Mouse (Mus musculus): ENCODE measurements around the gene Llgl2. TPM values are rescaled to one million over a fixed set of nuclear protein-coding genes. Genes with fewer than 3 reads are reported as not detected.
"Not testable (repeated sequence)": the region's sequence is repeated elsewhere in the genome, so short reads cannot be mapped to it uniquely, and the experiment has no call there.

The Llgl2 gene
- polyA plus RNA-seq, 1 experiment, result 3.2 TPM

DNA sequence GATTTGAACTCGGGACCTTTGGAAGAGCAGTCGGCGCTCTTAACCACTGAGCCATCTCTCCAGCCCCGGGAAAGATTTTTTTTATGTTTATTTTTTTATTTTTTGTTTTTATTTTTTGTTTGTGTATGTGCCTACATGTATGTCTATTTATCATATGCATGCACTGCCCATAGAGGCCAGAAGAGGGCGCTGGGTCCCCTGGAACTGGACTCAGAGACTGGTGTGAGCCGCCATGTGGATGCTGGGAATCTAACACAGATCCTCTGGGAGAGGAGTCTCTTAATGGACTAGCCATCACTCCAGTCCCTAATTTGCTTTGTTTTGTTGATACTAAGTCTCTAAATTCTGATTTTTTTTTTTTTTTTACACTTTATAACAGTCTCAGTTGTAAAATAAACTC, 17.2 kb downstream of the Llgl2 start:
- H3K4me1 ChIP-seq (ENCODE audit: control insufficient read depth, insufficient read depth, low read length), result no peaks in the 10 kb centered on the region
- no peak overlapping the region for H3K4me3 ChIP-seq (ENCODE audit: insufficient read depth, low read length)
- H3K27ac ChIP-seq (ENCODE audit: insufficient read depth, low read length), result no peak overlapping the region
- TF ChIP-seq POLR2A (IDR thresholded peaks at IDR 0.05; ENCODE audit: extremely low read depth, insufficient read depth, low read length), result no peak
- no peak for TF ChIP-seq CTCF (IDR thresholded peaks at IDR 0.05; ENCODE audit: extremely low read depth, insufficient read depth, low read length)

- H3K4me1 ChIP-seq (ENCODE audit: control insufficient read depth, insufficient read depth, low read length), result no peaks in the 10 kb centered on the region
- H3K27ac ChIP-seq (ENCODE audit: insufficient read depth, low read length), result no peak overlapping the region
- TF ChIP-seq POLR2A (IDR thresholded peaks at IDR 0.05; ENCODE audit: extremely low read depth, insufficient read depth, low read length), result no peak
- no peak overlapping the region for H3K4me3 ChIP-seq (ENCODE audit: insufficient read depth, low read length)
Measured at GRCm38 (mm10) chr11:115841961-115842550, 18.2 kb downstream of the Llgl2 start.

DNA sequence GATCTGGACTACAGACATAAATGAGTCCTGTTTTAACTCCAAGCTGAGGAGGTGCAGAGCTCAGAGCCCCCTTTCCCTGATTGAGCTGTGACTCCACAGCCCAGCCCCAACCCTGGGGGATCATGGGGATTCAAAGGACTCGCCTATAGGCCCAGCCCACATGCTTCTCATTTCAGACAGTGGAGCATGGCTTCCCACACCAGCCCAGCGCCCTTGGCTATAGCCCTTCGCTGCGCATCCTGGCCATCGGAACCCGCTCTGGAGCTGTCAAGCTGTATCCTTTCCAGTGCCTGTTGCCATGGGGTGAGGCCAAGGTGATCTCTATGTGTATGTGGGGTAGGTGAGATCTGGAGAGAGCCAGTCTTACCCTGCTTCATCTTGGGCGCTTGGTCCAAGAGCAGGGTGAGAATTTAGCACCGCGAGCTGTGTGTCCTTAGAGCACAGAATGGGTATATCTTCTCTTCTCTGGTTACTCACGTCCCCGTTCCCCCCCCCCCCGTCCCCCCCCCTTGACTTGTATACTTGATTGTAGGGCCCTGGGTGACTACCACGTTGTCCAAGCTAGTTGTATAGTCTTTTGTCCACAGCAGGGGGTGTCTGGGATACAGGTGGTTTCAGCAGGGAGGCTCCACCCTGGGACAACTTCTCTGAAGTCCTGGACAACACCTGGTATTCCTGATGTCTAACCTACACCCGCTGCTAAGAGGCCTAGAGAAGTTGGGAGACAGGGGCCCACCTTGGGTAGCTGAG, 19.5 kb downstream of the Llgl2 start:
- Histone ChIP-seq H3K4me3 (ENCODE audit: insufficient read depth, low read length) (no peak overlapping the region), H3K4me1 (ENCODE audit: control insufficient read depth, insufficient read depth, low read length) (no peaks in the 10 kb centered on the region), H3K27ac (ENCODE audit: insufficient read depth, low read length) (no peak overlapping the region)
- TF ChIP-seq CTCF (IDR thresholded peaks at IDR 0.05; ENCODE audit: extremely low read depth, insufficient read depth, low read length), result no peak
- no peak for TF ChIP-seq POLR2A (IDR thresholded peaks at IDR 0.05; ENCODE audit: extremely low read depth, insufficient read depth, low read length)

DNA sequence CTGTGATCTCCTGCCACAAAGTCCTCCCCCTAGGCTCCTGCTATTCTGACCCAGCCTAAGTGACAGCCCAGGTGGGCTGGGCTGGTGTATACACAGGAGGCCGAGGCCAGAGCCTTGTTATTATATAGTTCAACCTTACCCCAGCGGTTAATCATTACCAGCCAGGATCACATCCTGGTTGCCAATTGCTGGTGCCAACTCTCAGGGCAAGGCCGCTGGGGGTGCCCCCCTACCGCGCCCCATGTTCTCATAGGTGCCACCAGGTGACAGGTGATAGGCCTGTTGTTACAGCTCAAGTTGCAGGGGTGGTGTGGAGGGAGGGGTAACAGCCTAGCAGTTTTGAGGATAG, 20.0 kb downstream of the Llgl2 start:
- no peak overlapping the region for H3K4me3 ChIP-seq (ENCODE audit: insufficient read depth, low read length)
- no peak overlapping the region for H3K27ac ChIP-seq (ENCODE audit: insufficient read depth, low read length)
- H3K4me1 ChIP-seq (ENCODE audit: control insufficient read depth, insufficient read depth, low read length), result no peaks in the 10 kb centered on the region
- TF ChIP-seq POLR2A (IDR thresholded peaks at IDR 0.05; ENCODE audit: extremely low read depth, insufficient read depth, low read length), result no peak
- no peak for TF ChIP-seq CTCF (IDR thresholded peaks at IDR 0.05; ENCODE audit: extremely low read depth, insufficient read depth, low read length)

DNA sequence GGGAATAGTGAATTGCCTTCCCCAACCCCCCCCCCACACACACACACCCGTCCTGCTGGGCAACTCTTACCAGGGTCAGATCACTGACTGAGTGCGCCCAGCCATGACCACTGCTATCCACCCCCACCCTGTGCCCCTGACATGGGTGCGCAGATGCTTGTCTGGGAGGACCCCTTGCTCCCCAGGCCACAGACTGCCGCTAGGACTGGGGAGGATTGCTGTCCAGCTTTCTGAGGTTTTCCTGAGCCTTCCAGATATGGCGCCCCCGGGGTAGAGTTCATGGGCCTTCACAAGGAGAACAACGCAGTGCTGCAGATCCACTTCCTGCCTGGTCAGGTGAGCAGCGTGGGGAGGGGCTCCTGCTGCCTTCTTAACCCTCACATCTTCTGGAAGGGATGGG, 20.4 kb downstream of the Llgl2 start:
- Histone ChIP-seq H3K27ac (ENCODE audit: insufficient read depth, low read length) (no peak overlapping the region), H3K4me1 (ENCODE audit: control insufficient read depth, insufficient read depth, low read length) (no peaks in the 10 kb centered on the region), H3K4me3 (ENCODE audit: insufficient read depth, low read length) (no peak overlapping the region)
- TF ChIP-seq CTCF (IDR thresholded peaks at IDR 0.05; ENCODE audit: extremely low read depth, insufficient read depth, low read length) (no peak), POLR2A (IDR thresholded peaks at IDR 0.05; ENCODE audit: extremely low read depth, insufficient read depth, low read length) (no peak)

DNA sequence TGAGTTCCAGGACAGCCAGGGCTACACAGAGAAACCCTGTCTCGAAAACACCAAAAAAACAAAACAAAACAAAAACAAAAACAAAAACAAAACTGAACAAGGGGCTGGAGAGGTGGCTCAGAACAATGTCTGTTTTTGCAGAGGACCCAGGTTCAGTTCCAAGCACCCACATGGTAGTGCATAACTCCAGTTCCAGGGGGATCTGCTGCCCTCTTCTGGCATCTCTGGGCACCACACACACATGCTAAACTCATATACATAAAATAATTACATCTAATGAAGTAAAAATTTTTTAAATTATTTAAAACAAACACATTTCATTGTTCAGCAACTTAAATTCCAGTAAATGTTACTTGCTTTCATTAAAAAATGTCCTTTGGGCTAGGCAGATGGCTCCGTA, 22.0 kb downstream of the Llgl2 start:
- H3K4me1 ChIP-seq (ENCODE audit: control insufficient read depth, insufficient read depth, low read length), result no peaks in the 10 kb centered on the region
- TF ChIP-seq POLR2A (IDR thresholded peaks at IDR 0.05; ENCODE audit: extremely low read depth, insufficient read depth, low read length), result no peak
- no peak for TF ChIP-seq CTCF (IDR thresholded peaks at IDR 0.05; ENCODE audit: extremely low read depth, insufficient read depth, low read length)
- H3K4me3 ChIP-seq (ENCODE audit: insufficient read depth, low read length), result no peak overlapping the region
- H3K27ac ChIP-seq (ENCODE audit: insufficient read depth, low read length), result no peak overlapping the region

GRCm38 (mm10) chr11:115854674-115855073, 30.8 kb downstream of the Llgl2 start:
- TF ChIP-seq POLR2A (IDR thresholded peaks at IDR 0.05; ENCODE audit: extremely low read depth, insufficient read depth, low read length), result no peak
- TF ChIP-seq CTCF (IDR thresholded peaks at IDR 0.05; ENCODE audit: extremely low read depth, insufficient read depth, low read length), result no peak
- no peak overlapping the region for H3K4me3 ChIP-seq (ENCODE audit: insufficient read depth, low read length)
- H3K27ac ChIP-seq (ENCODE audit: insufficient read depth, low read length), result no peak overlapping the region
- no peaks in the 10 kb centered on the region for H3K4me1 ChIP-seq (ENCODE audit: control insufficient read depth, insufficient read depth, low read length)

GRCm38 (mm10) chr11:115857146-115857545, 33.3 kb downstream of the Llgl2 start:
- not testable (repeated sequence) for H3K4me3 ChIP-seq (ENCODE audit: insufficient read depth, low read length); H3K27ac ChIP-seq (ENCODE audit: insufficient read depth, low read length); H3K4me1 ChIP-seq (ENCODE audit: control insufficient read depth, insufficient read depth, low read length)

GRCm38 (mm10) chr11:115857936-115858335, 34.1 kb downstream of the Llgl2 start:
- no peaks in the 10 kb centered on the region for H3K4me1 ChIP-seq (ENCODE audit: control insufficient read depth, insufficient read depth, low read length)
- TF ChIP-seq CTCF (IDR thresholded peaks at IDR 0.05; ENCODE audit: extremely low read depth, insufficient read depth, low read length) (no peak), POLR2A (IDR thresholded peaks at IDR 0.05; ENCODE audit: extremely low read depth, insufficient read depth, low read length) (no peak)
- no peak overlapping the region for H3K27ac ChIP-seq (ENCODE audit: insufficient read depth, low read length)
- H3K4me3 ChIP-seq (ENCODE audit: insufficient read depth, low read length), result no peak overlapping the region

DNA sequence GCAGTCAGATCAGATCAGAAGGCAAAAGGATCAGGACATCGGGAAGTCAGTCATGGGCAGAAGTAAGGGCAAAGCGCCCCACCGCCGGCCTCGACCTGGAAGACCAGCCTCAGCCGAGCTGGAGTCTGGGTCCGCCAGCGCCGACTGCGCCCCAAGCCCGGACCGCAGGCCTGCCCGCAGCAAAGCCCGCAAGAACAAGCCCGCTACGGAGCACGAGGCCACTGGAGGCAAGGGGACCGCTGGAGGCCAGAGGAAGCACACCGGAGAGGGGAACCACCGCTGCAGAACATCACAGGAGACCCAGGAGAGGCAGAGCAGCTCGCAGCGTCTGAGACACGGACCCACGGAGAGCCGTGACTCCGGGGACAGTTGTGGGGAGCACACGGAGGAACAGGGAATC, 34.5 kb downstream of the Llgl2 start, which contains the start of gene Myo15b:
Myo15b (plus strand) TSS at position 53 of the 400 bp plus-strand sequence.
- no peak within 1 kb of the TSS for H3K27ac ChIP-seq (ENCODE audit: insufficient read depth, low read length)
- H3K4me1 ChIP-seq (ENCODE audit: control insufficient read depth, insufficient read depth, low read length), result no peaks in the 10 kb centered on the region
- no peak within 1 kb of the TSS for H3K4me3 ChIP-seq (ENCODE audit: insufficient read depth, low read length)
- TF ChIP-seq CTCF (IDR thresholded peaks at IDR 0.05; ENCODE audit: extremely low read depth, insufficient read depth, low read length) (no peak), POLR2A (IDR thresholded peaks at IDR 0.05; ENCODE audit: extremely low read depth, insufficient read depth, low read length) (no peak)

Data from cortical plate, adult 2 months (tissue).